Mouse (Mus musculus): ENCODE results near the gene Kdm5c. TPM values are rescaled to one million over a fixed set of nuclear protein-coding genes. Genes with fewer than 3 reads are reported as not detected.

Kdm5c gene
- polyA plus RNA-seq, 1 experiment from 2014 or later: 32.4 TPM

- Histone ChIP-seq H3K36me3 (ENCODE audit: control insufficient read depth, insufficient read depth) (no peaks in the 10 kb centered on the region), H3K9me3 (replicated peaks; ENCODE audit: control insufficient read depth, low read length) (no peaks in the 10 kb centered on the region)
- ATAC-seq (replicated peaks; ENCODE audit: extremely low read depth, insufficient read depth, low FRiP score): no peak
Measured at GRCm38 (mm10) chrX:152322776-152323175, 90.0 kb downstream of the Kdm5c start.

GRCm38 (mm10) chrX:152323584-152323983 is 90.8 kb downstream of the Kdm5c start:
- Histone ChIP-seq H3K4me1 (ENCODE audit: control insufficient read depth, insufficient read depth, low read length) (0 out of 2 replicates have a peak, but pooled peaks cover 2% of the 10 kb centered on the region), H3K9ac (ENCODE audit: low read length) (no peak overlapping the region), H3K27me3 (ENCODE audit: control insufficient read depth, insufficient read depth, low read length) (peaks cover 4% of the 10 kb centered on the region; the same call in 1 of the 2 replicates), H3K36me3 (ENCODE audit: control insufficient read depth, insufficient read depth) (no peaks in the 10 kb centered on the region), H3K9me3 (replicated peaks; ENCODE audit: control insufficient read depth, low read length) (no peaks in the 10 kb centered on the region), H3K4me2 (ENCODE audit: low read depth, low read length) (no peak overlapping the region), H3K4me3 (ENCODE audit: low read length) (no peak overlapping the region), H3K27ac (ENCODE audit: low read length) (no peak overlapping the region)
- WGBS: 100% methylated on average over 1 of the region's 1 CpGs
- ATAC-seq (replicated peaks; ENCODE audit: extremely low read depth, insufficient read depth, low FRiP score): no peak

More at GRCm38 (mm10) chrX:152322776-152323175, 90.0 kb downstream of the Kdm5c start:
- H3K4me2 ChIP-seq (ENCODE audit: low read depth, low read length): no peak overlapping the region
- 0 out of 2 replicates have a peak, but pooled peaks cover 2% of the 10 kb centered on the region for H3K4me1 ChIP-seq (ENCODE audit: control insufficient read depth, insufficient read depth, low read length)
- no peak overlapping the region for H3K9ac ChIP-seq (ENCODE audit: low read length)
- no peak overlapping the region for H3K27ac ChIP-seq (ENCODE audit: low read length)
- peaks cover 4% of the 10 kb centered on the region; the same call in 1 of the 2 replicates for H3K27me3 ChIP-seq (ENCODE audit: control insufficient read depth, insufficient read depth, low read length)
- no peak overlapping the region for H3K4me3 ChIP-seq (ENCODE audit: low read length)
- WGBS: 34% methylated on average over 2 of the region's 2 CpGs

Other genes starting within 250 kb of the Kdm5c start
- gene Hsd17b10, start 231.2 kb upstream of the Kdm5c start, polyA plus RNA-seq (2015; fragmentation: Nextera tagmentation; extraction: Ambion mirVana): 221 and 234 TPM in 2 replicates
- 2.4 and 4.2 TPM in 2 replicates for gene Ribc1, start 216.7 kb upstream of the Kdm5c start, polyA plus RNA-seq (2015; fragmentation: Nextera tagmentation; extraction: Ambion mirVana)
- 67.5 and 83.4 TPM in 2 replicates for gene Smc1a, start 216.6 kb upstream of the Kdm5c start, polyA plus RNA-seq (2015; fragmentation: Nextera tagmentation; extraction: Ambion mirVana)
- gene Iqsec2, start 88.8 kb upstream of the Kdm5c start, polyA plus RNA-seq (2015; fragmentation: Nextera tagmentation; extraction: Ambion mirVana): 41.7 and 49.4 TPM in 2 replicates
- gene Kantr, start 94.5 kb downstream of the Kdm5c start, polyA plus RNA-seq (2015; fragmentation: Nextera tagmentation; extraction: Ambion mirVana): 5.7 and 7.5 TPM in 2 replicates
- gene Tspyl2, start 109.4 kb downstream of the Kdm5c start, polyA plus RNA-seq (2015; fragmentation: Nextera tagmentation; extraction: Ambion mirVana): 17.7 and 17.8 TPM in 2 replicates
- gene Gpr173, start 135.7 kb downstream of the Kdm5c start, polyA plus RNA-seq (2015; fragmentation: Nextera tagmentation; extraction: Ambion mirVana): 1.5 and 2.3 TPM in 2 replicates